Mouse (Mus musculus) retina, embryonic 14.5 days (tissue): Measurements from ENCODE around the gene Spint3.
"Not testable (repeated sequence)": the region's sequence is repeated elsewhere in the genome, so short reads cannot be mapped to it uniquely, and the experiment has no call there.

Source experiments
- DNase-seq: peaks from one replicate; pipeline ENCODE4 v3.0.0-alpha.2; 2015; ENCODE audit warnings: low spot score

Spint3 gene

GRCm38 (mm10) chr2:164573359-164573758 is at the start of gene Spint3:
TSS of gene Spint3 (minus strand) at chr2:164573459.
- not testable (repeated sequence) for DNase-seq

- DNase-seq, result no peak
These were observed 48.5 kb upstream of the Spint3 start for GRCm38 (mm10) chr2:164621775-164622174.

GRCm38 (mm10) chr2:164619050-164619449 is 45.8 kb upstream of the Spint3 start:
- DNase-seq, result no peak

GRCm38 (mm10) chr2:164615386-164615785 is 42.1 kb upstream of the Spint3 start:
- no peak for DNase-seq

- DNase-seq, result not testable (repeated sequence)
These were observed 40.2 kb upstream of the Spint3 start, which contains the start of the genes Wfdc6b and Wfdc8 for GRCm38 (mm10) chr2:164613471-164613870. TSS of gene Wfdc6b (plus strand) at chr2:164613522. TSS of gene Wfdc8 (minus strand) at chr2:164613626.

GRCm38 (mm10) chr2:164608781-164609180 is 35.5 kb upstream of the Spint3 start:
- DNase-seq, result no peak

GRCm38 (mm10) chr2:164604411-164604810 is 31.2 kb upstream of the Spint3 start:
- DNase-seq, result no peak

- no peak for DNase-seq
These were observed 30.2 kb upstream of the Spint3 start for GRCm38 (mm10) chr2:164603482-164603881.

- DNase-seq, result no peak
These were observed 26.9 kb upstream of the Spint3 start for GRCm38 (mm10) chr2:164600179-164600578.

GRCm38 (mm10) chr2:164593494-164593893 is 20.2 kb upstream of the Spint3 start, which contains the start of gene Eppin:
TSS of gene Eppin (minus strand) at chr2:164593594.
- DNase-seq, result no peak

GRCm38 (mm10) chr2:164592014-164592413 is 18.8 kb upstream of the Spint3 start:
- DNase-seq, result peak; percentile 79

- DNase-seq, result not testable (repeated sequence)
These were observed 11.9 kb upstream of the Spint3 start, which contains the start of gene Wfdc6a for GRCm38 (mm10) chr2:164585025-164585725. TSS of gene Wfdc6a (minus strand) at chr2:164585447.

GRCm38 (mm10) chr2:164567460-164567859 is 5.8 kb downstream of the Spint3 start:
- no peak for DNase-seq

GRCm38 (mm10) chr2:164566997-164567396 is 6.3 kb downstream of the Spint3 start:
- DNase-seq, result no peak

GRCm38 (mm10) chr2:164564346-164564745 is 8.9 kb downstream of the Spint3 start:
- no peak for DNase-seq

GRCm38 (mm10) chr2:164563339-164564038 is 9.8 kb downstream of the Spint3 start:
- DNase-seq, result peak; percentile 74

GRCm38 (mm10) chr2:164562391-164563188 is 10.7 kb downstream of the Spint3 start, which contains the start of gene Wfdc2:
TSS of gene Wfdc2 (plus strand) at chr2:164562413.
- peak; percentile 14 for DNase-seq

- no peak for DNase-seq
These were observed 13.2 kb downstream of the Spint3 start for GRCm38 (mm10) chr2:164560106-164560505.

- DNase-seq, result no peak
These were observed 14.1 kb downstream of the Spint3 start for GRCm38 (mm10) chr2:164558991-164559645.

- DNase-seq, result no peak
These were observed 14.8 kb downstream of the Spint3 start for GRCm38 (mm10) chr2:164558426-164558825.

GRCm38 (mm10) chr2:164551502-164551901 is 21.8 kb downstream of the Spint3 start:
- DNase-seq, result no peak

GRCm38 (mm10) chr2:164550895-164551269 is 22.4 kb downstream of the Spint3 start:
- DNase-seq, result no peak
